Mouse (Mus musculus): ENCODE data around the gene Olfr95. TPM values are rescaled to one million over a fixed set of nuclear protein-coding genes. Genes with fewer than 3 reads are reported as not detected.

The Olfr95 gene
- not detected in 2 replicates for polyA plus RNA-seq (2015; fragmentation: Nextera tagmentation; extraction: Ambion mirVana)

DNA sequence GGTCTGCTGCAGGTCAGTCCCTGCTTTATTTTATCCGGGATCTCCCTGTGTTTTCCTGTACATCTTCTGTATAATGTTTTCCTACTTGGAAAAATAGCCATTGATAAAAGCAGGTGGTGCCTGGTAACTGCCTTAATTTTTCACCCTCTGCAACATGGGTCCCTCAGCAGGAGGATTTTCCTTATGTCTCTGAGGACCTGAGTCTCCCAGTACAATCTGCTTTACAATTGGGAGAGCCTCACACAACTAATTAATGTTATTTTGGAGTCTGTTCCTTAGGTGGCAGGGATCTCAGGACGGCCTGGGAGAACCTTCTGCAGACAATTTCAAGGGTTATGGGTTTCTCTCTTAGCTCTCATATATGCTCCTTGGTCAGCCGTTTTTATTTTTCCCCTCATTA lies at the start of gene Olfr95:
TSS of gene Olfr95 (minus strand) at position 101 of the 400 bp plus-strand sequence.

DNA sequence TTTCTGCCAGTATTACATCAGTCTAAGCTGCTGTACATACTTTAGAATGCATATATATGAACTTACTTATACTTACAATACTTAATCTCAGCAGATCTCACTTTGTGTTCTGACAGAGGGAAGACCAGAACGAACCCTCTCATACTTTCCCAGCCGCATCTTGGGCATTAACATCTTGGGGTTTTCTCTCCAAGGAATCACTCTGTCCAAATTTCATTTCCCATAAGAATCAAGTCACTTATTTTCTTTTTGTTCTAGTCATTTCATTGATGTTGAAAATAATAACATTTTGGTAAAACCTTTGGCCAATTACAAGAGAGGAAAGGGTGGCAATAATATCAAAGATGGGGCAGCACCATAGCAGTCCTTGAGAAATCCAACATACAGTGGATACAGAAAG lies 24.3 kb upstream of the Olfr95 start, which contains the start of gene Olfr97:
TSS of gene Olfr97 (minus strand) at position 101 of the 400 bp plus-strand sequence.

DNA sequence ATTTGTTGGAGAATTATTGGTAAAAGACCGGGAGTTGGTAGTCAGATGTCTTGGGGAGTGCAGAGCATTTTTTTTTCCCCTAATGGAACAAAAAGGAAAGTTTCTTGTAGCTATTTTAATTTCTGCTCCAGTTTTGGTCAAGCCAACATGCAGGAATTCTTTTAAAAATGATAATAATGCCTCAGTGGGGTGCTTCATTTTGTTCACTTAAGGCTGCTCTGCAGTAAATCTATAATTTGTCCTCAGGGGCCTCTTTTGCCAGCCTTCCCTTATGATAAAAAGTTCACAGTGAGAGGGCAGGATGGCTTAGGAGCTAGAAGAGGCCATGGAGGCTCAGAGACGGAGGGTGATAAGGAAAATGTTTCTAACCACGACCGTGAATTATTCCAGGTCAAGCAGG lies 6.9 kb upstream of the Olfr95 start, which contains the start of gene Olfr96:
TSS of gene Olfr96 (plus strand) at position 301 of the 400 bp plus-strand sequence.

DNA sequence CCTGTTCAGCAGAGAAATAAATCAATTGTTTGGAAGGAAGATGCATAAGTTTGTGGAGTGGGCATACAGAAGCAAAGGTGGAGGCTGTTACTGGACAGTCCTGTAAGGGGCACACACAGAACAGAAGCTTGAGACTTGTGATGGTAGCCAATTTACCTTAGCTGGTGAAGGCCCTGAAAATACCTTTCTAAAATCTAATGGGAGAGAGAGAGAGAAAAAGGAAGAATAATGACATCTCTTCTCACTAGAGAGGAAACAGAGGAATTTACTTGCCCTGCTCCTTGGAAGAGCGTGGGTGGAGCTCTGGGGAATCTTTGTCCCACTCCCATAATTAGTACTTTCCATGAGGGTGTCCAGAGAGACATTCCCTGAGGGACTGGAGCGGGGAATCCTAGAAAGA lies 12.0 kb downstream of the Olfr95 start, which contains the start of gene Olfr94:
TSS of gene Olfr94 (minus strand) at position 101 of the 400 bp plus-strand sequence.

DNA sequence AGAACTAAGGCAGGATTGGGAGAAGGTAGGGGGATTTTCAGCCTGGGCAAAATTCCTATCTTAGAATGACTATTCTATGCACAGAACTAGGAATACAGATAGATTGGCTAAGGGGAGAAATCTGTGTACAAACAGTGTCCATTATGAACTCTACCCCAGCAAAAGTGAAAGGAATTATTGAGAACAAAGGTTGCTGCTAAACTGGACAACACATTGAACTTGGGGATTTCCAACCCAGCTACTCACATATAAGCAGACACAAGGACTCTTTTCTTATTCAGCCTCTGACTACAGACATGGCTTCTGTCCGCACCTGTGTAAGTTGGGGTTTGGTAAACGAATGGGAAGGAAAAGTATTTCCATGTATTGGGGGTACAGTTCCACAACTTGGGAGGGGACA lies 19.3 kb downstream of the Olfr95 start, which contains the start of gene Ubd:
TSS of gene Ubd (plus strand) at position 237 of the 400 bp plus-strand sequence.

DNA sequence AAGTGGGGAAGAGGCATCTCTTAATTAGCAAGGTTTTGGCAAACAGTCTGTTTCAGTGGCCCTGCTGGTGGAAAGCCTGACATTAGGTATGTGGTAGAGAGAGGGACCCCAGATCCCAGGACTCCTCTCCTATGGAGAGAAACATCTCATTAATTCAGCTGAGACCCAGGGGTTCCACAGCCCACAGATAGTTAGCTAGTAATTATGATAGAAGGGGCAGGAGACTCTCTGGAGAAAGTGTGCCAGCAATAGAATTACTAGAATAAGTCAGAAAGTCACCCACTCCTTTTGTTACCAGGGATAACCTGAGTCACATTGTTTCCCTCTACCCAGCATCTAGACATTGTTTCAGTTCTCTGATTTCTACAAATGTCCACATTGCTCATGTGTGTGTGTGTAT lies 51.5 kb downstream of the Olfr95 start, which contains the start of gene Olfr93:
TSS of gene Olfr93 (minus strand) at position 101 of the 400 bp plus-strand sequence.

Other genes with a start within 250 kb of the Olfr95 start
- gene 2410137M14Rik, start 231.9 kb downstream of the Olfr95 start, polyA plus RNA-seq (2015; fragmentation: Nextera tagmentation; extraction: Ambion mirVana) = not detected in 2 replicates
- gene H2-M5, start 223.6 kb downstream of the Olfr95 start, polyA plus RNA-seq (2015; fragmentation: Nextera tagmentation; extraction: Ambion mirVana) = 0.15 TPM in 2 replicates
- gene Zfp57, start 212.0 kb downstream of the Olfr95 start, polyA plus RNA-seq (2015; fragmentation: Nextera tagmentation; extraction: Ambion mirVana) = 9.7 and 11.0 TPM in 2 replicates
- not detected in 2 replicates for gene Mog, start 189.7 kb downstream of the Olfr95 start, polyA plus RNA-seq (2015; fragmentation: Nextera tagmentation; extraction: Ambion mirVana)
- gene Gabbr1, start 167.2 kb downstream of the Olfr95 start, polyA plus RNA-seq (2015; fragmentation: Nextera tagmentation; extraction: Ambion mirVana) = 3.8 and 4.6 TPM in 2 replicates
- not detected in 2 replicates for gene Olfr90, start 124.6 kb downstream of the Olfr95 start, polyA plus RNA-seq (2015; fragmentation: Nextera tagmentation; extraction: Ambion mirVana)
- gene Olfr91, start 114.8 kb downstream of the Olfr95 start, polyA plus RNA-seq (2015; fragmentation: Nextera tagmentation; extraction: Ambion mirVana) = not detected in 2 replicates
- not detected in 2 replicates for gene Olfr92, start 93.0 kb downstream of the Olfr95 start, polyA plus RNA-seq (2015; fragmentation: Nextera tagmentation; extraction: Ambion mirVana)
- gene Olfr93, start 51.6 kb downstream of the Olfr95 start, polyA plus RNA-seq (2015; fragmentation: Nextera tagmentation; extraction: Ambion mirVana) = not detected in 2 replicates
- 0.61 TPM in 1 of 2 replicates, not detected in the other for gene Ubd, start 19.2 kb downstream of the Olfr95 start, polyA plus RNA-seq (2015; fragmentation: Nextera tagmentation; extraction: Ambion mirVana)
- not detected in 2 replicates for gene Olfr94, start 12.1 kb downstream of the Olfr95 start, polyA plus RNA-seq (2015; fragmentation: Nextera tagmentation; extraction: Ambion mirVana)
- not detected in 2 replicates for gene Olfr96, start 7.0 kb upstream of the Olfr95 start, polyA plus RNA-seq (2015; fragmentation: Nextera tagmentation; extraction: Ambion mirVana)
- gene Olfr97, start 24.2 kb upstream of the Olfr95 start, polyA plus RNA-seq (2015; fragmentation: Nextera tagmentation; extraction: Ambion mirVana) = not detected in 2 replicates
- not detected in 2 replicates for gene Olfr98, start 50.6 kb upstream of the Olfr95 start, polyA plus RNA-seq (2015; fragmentation: Nextera tagmentation; extraction: Ambion mirVana)
- gene H2-M3, start 57.1 kb upstream of the Olfr95 start, polyA plus RNA-seq (2015; fragmentation: Nextera tagmentation; extraction: Ambion mirVana) = 2.7 and 3.8 TPM in 2 replicates
- not detected in 2 replicates for gene Olfr99, start 70.3 kb upstream of the Olfr95 start, polyA plus RNA-seq (2015; fragmentation: Nextera tagmentation; extraction: Ambion mirVana)
- not detected in 2 replicates for gene Olfr101, start 91.2 kb upstream of the Olfr95 start, polyA plus RNA-seq (2015; fragmentation: Nextera tagmentation; extraction: Ambion mirVana)
- not detected in 2 replicates for gene Olfr102, start 103.9 kb upstream of the Olfr95 start, polyA plus RNA-seq (2015; fragmentation: Nextera tagmentation; extraction: Ambion mirVana)
- not detected in 2 replicates for gene Olfr103, start 126.6 kb upstream of the Olfr95 start, polyA plus RNA-seq (2015; fragmentation: Nextera tagmentation; extraction: Ambion mirVana)
- gene Olfr104-ps, start 146.5 kb upstream of the Olfr95 start, polyA plus RNA-seq (2015; fragmentation: Nextera tagmentation; extraction: Ambion mirVana) = not detected in 2 replicates
- gene Olfr105-ps, start 165.9 kb upstream of the Olfr95 start, polyA plus RNA-seq (2015; fragmentation: Nextera tagmentation; extraction: Ambion mirVana) = not detected in 2 replicates
- gene Olfr106-ps, start 177.3 kb upstream of the Olfr95 start, polyA plus RNA-seq (2015; fragmentation: Nextera tagmentation; extraction: Ambion mirVana) = not detected in 2 replicates
- not detected in 2 replicates for gene Olfr107, start 186.1 kb upstream of the Olfr95 start, polyA plus RNA-seq (2015; fragmentation: Nextera tagmentation; extraction: Ambion mirVana)
- gene Olfr108, start 232.4 kb upstream of the Olfr95 start, polyA plus RNA-seq (2015; fragmentation: Nextera tagmentation; extraction: Ambion mirVana) = not detected in 2 replicates
- not detected in 2 replicates for gene Olfr109, start 245.8 kb upstream of the Olfr95 start, polyA plus RNA-seq (2015; fragmentation: Nextera tagmentation; extraction: Ambion mirVana)